Mouse (Mus musculus) lung, adult 2 months (tissue): ENCODE data around the gene Alk. TPM values are rescaled to one million over a fixed set of nuclear protein-coding genes. Genes with fewer than 3 reads are reported as not detected.
"Not testable (repeated sequence)": the region's sequence is repeated elsewhere in the genome, so short reads cannot be mapped to it uniquely, and the experiment has no call there.

Experiments used
- DNase-seq: peaks from one replicate; pipeline ENCODE4 v3.0.0; 2022
- H3K4me1 ChIP-seq: fragments of 200-500 bp; 2 replicates; pipeline ENCODE4 v1.6.1; 2011; ENCODE audit warnings: low read length; ENCODE audit not compliant: control insufficient read depth, insufficient read depth
- H3K4me3 ChIP-seq: fragments of 200-500 bp; replicated peaks from 2 replicates; pipeline ENCODE3; 2011; ENCODE audit warnings: low read depth, mild to moderate bottlenecking, control low read depth, low read length; ENCODE audit errors: extremely low read depth
- CTCF ChIP-seq: fragments of 200-500 bp; IDR thresholded peaks from 2 replicates; pipeline ENCODE4 v1.5.1; 2011; ENCODE audit warnings: mild to moderate bottlenecking, low read length, control low read depth; ENCODE audit not compliant: insufficient read depth
- POLR2A ChIP-seq: fragments of 200-500 bp; IDR thresholded peaks from 2 replicates; pipeline ENCODE4 v1.6.1; 2011; ENCODE audit warnings: low read depth, mild to moderate bottlenecking, control low read depth, low read length, borderline replicate concordance; ENCODE audit errors: extremely low read depth
- WGBS: fragments of 180-500 bp; shearing (Covaris S2); methylation state at CpG from one replicate; pipeline ENCODE4 v1.1.7; 2018; 5-methylcytosine and 5-hydroxymethylcytosine counted together
- polyA plus RNA-seq: library from polyadenylated mRNA; depleted of rRNA; stranded (reverse); fragments of >200 nt; gene quantifications from 2 replicates; pipeline ENCODE4 v1.2.3, GENCODE M21; 2012

The Alk gene
- polyA plus RNA-seq, 1 experiment, result not detected

- no peak for TF ChIP-seq CTCF
- no peak for DNase-seq
- Histone ChIP-seq H3K4me3 (no peak overlapping the region), H3K4me1 (no peaks in the 10 kb centered on the region)
- 66% methylated on average over 7 of the region's 7 CpGs for WGBS
Measured at GRCm38 (mm10) chr17:72508678-72509394, 95.6 kb downstream of the Alk start.

DNA sequence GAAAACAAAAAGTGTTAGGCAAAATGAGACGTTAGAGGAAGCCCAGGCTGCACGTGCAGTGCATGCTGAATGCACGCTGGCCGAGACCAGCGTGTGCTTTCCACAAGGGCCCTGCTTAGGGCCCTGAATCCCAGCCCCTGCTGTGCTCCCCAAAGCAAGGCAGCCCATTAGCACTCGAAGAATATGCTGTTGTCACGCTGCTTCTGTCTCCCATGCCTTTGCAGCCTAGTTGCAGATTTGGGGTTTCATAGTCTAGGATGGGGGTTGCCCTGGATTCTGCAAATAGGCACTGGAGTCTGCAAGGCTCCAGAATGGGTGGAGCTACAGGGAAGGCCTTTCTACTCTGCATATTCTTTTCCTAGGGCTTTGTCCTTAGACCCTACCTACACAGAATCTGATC is 99.2 kb downstream of the Alk start:
- 62% methylated on average over 7 of the region's 7 CpGs for WGBS
- DNase-seq, result no peak
- Histone ChIP-seq H3K4me1 (no peaks in the 10 kb centered on the region), H3K4me3 (no peak overlapping the region)
- TF ChIP-seq POLR2A, result no peak

DNA sequence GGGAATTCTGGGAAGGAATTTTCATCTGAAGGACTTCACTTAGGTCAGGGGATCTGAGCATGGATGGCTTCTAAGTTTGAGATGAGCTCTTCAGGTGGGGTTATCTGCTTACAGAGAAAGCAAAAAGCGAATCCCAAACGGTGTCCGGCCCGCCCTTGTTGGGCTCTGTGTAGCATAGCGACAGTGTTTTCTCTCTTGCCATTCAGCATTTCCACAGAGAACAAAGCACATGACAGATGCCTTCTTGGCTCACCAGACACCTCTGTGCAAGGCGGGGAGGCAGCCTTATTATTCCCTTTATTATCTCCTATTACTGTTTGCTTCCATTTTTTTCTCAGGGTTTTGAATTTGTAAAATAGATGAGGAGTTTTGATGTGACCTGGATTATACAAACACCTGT is 99.8 kb downstream of the Alk start:
- H3K4me1 ChIP-seq, result no peaks in the 10 kb centered on the region
- H3K4me3 ChIP-seq, result no peak overlapping the region
- DNase-seq, result no peak
- TF ChIP-seq POLR2A (no peak), CTCF (no peak)
- 86% methylated on average over 6 of the region's 6 CpGs for WGBS

DNA sequence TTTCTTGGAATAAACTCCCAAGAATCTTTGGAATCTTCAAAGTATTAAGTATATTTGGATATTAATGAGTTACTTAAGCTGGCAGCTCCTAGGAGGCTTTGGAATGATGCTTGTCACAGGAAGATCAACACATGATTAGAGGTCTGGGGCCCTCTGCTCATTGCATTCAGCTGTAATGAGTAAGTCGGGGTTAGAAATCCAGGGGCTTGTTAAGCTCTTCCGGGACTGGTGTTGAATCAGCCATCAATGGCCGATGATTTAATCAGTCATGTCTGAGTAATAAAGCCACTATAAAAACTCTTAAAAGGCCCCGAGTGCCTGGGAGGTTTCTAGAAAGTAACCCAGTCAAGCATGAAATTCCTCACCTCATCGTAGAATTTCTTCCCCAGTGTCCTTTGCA is 109.0 kb downstream of the Alk start:
- TF ChIP-seq POLR2A (no peak), CTCF (no peak)
- H3K4me3 ChIP-seq, result no peak overlapping the region
- 84% methylated on average over 5 of the region's 5 CpGs for WGBS
- no peak for DNase-seq
- H3K4me1 ChIP-seq, result no peaks in the 10 kb centered on the region

- no peak for DNase-seq
- TF ChIP-seq POLR2A (no peak), CTCF (no peak)
- WGBS, result 76% methylated on average over 4 of the region's 4 CpGs
- Histone ChIP-seq H3K4me3 (no peak overlapping the region), H3K4me1 (no peaks in the 10 kb centered on the region)
Measured at GRCm38 (mm10) chr17:72485623-72486022, 118.8 kb downstream of the Alk start.

- DNase-seq, H3K4me3 ChIP-seq, H3K4me1 ChIP-seq: not testable (repeated sequence)
- 92% methylated on average over 7 of the region's 7 CpGs for WGBS
Measured at GRCm38 (mm10) chr17:72479260-72479659, 125.2 kb downstream of the Alk start.

GRCm38 (mm10) chr17:72477889-72478405 is 126.5 kb downstream of the Alk start:
- Histone ChIP-seq H3K4me3 (no peak overlapping the region), H3K4me1 (no peaks in the 10 kb centered on the region)
- WGBS, result 60% methylated on average over 5 of the region's 5 CpGs
- no peak for DNase-seq
- TF ChIP-seq POLR2A (no peak), CTCF (no peak)

- TF ChIP-seq CTCF (no peak), POLR2A (no peak)
- no peak for DNase-seq
- WGBS, result 51% methylated on average over 4 of the region's 4 CpGs
- Histone ChIP-seq H3K4me1 (no peaks in the 10 kb centered on the region), H3K4me3 (no peak overlapping the region)
Measured at GRCm38 (mm10) chr17:72476956-72477355, 127.5 kb downstream of the Alk start.

DNA sequence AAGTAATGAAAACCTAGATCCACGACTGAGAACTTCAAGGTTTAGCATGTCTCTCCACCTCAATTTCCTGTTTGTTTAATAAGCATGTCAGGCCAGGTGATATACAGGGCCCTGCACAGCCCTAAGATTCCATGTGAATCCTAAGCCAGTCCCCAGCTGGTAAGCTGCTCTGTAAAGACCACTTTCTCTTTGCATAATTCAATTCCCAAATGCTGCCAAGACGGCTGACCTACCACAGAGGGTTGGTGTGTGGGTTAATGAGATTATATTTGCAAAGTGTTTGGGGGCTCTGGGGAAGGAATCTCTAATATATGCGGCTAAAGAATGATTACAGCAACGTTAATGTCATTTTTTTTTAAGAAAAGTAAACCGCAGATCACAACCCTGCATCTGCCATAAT is 130.3 kb downstream of the Alk start:
- WGBS, result 73% methylated on average over 5 of the region's 5 CpGs
- no peak for DNase-seq
- Histone ChIP-seq H3K4me3 (no peak overlapping the region), H3K4me1 (no peaks in the 10 kb centered on the region)
- TF ChIP-seq POLR2A, result no peak
- no peak for TF ChIP-seq CTCF

GRCm38 (mm10) chr17:72448477-72448876 is 155.9 kb downstream of the Alk start:
- no peaks in the 10 kb centered on the region for H3K4me1 ChIP-seq
- TF ChIP-seq CTCF (no peak), POLR2A (no peak)
- WGBS, result 66% methylated on average over 4 of the region's 4 CpGs
- no peak for DNase-seq
- no peak overlapping the region for H3K4me3 ChIP-seq
